ENCODE assay signal across 17 mouse cellular contexts in the genomic region with DNA sequence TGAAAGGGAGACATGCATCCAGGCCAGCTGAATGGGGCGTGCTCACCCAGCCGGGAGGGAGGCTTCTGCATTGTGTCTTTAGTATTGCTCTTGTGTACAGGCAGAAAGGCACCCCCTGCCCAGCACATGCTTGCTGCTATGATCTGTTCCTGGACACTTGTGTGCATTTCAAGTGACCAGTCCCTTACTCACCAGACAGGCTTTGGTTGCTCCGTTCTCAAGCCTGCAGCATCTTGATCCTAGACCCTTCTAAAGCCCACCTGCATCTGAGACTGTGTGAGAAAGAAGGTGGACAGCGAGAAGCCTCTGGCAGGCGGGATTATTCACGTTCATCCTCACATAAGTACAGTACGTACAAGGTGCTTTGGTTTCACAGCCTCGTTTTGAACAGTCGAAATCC.
"Had no signal": no experiment of that assay in that cellular context is flagged by ENCODE, and none has a peak within 500 bp of the region (broad histone marks: within the 10 kb centered on the region; RNA-seq: fewer than 3 reads in every experiment).

No protein-coding gene starts in this region.

- H3K27ac ChIP-seq: liver, embryonic 13.5 days; liver, embryonic 15.5 days; lung, embryonic 15.5 days; macrophage; midbrain, embryonic 13.5 days; stomach, embryonic 15.5 days; stomach, postnatal 0 days had no signal

- H3K36me3 ChIP-seq: liver, embryonic 13.5 days; liver, embryonic 15.5 days; lung, embryonic 15.5 days; midbrain, embryonic 13.5 days; stomach, embryonic 15.5 days had no signal

- H3K27me3 ChIP-seq: lung, embryonic 15.5 days; megakaryocyte, embryonic 14.5 days; stomach, embryonic 15.5 days had no signal

- H3K4me1 ChIP-seq: liver, embryonic 13.5 days; liver, embryonic 15.5 days; lung, embryonic 15.5 days; megakaryocyte, embryonic 14.5 days; stomach, embryonic 15.5 days had no signal

- H3K9me3 ChIP-seq: liver, embryonic 13.5 days; liver, embryonic 15.5 days; lung, embryonic 15.5 days; midbrain, embryonic 13.5 days; stomach, embryonic 15.5 days had no signal

- ATAC-seq: liver, postnatal 0 days; lung, postnatal 0 days; midbrain, embryonic 13.5 days had no signal

- H3K4me3 ChIP-seq: liver, embryonic 13.5 days; liver, embryonic 15.5 days; lung, embryonic 15.5 days; megakaryocyte, embryonic 14.5 days; midbrain, embryonic 13.5 days; stomach, embryonic 15.5 days had no signal

- DNase-seq: liver, embryonic 13.5 days; liver, postnatal 0 days; lung, adult 2 months; lung, postnatal 14 days; lung, postnatal 36 days; right cerebral cortex, postnatal 14 days; thymus, adult 2 months; thymus, postnatal 25 days; thymus, postnatal 4 days had no signal

- H3K4me2 ChIP-seq: liver, embryonic 13.5 days; liver, embryonic 15.5 days; lung, embryonic 15.5 days; midbrain, embryonic 13.5 days; stomach, embryonic 15.5 days had no signal

- H3K9ac ChIP-seq: liver, embryonic 13.5 days; liver, embryonic 15.5 days; liver, postnatal 0 days; lung, embryonic 15.5 days; midbrain, embryonic 13.5 days; stomach, embryonic 15.5 days had no signal
